Mouse (Mus musculus): Measurements from ENCODE around the gene Fnbp1.
"Not testable (repeated sequence)": the region's sequence is repeated elsewhere in the genome, so short reads cannot be mapped to it uniquely, and the experiment has no call there.

The Fnbp1 gene

GRCm38 (mm10) chr2:31141867-31142454 is at the start of gene Fnbp1:
TSS of gene Fnbp1 (minus strand) at chr2:31142008.
- peaks cover 74% of the 10 kb centered on the region for H3K4me1 ChIP-seq (replicated peaks; ENCODE audit: low read depth, low read length)
- H3K4me3 ChIP-seq (replicated peaks; ENCODE audit: low read length), result peak within 1 kb of the TSS; percentile 96
- TF ChIP-seq POU5F1 (IDR thresholded peaks at IDR 0.05; ENCODE audit: borderline replicate concordance, low read length) (no peak), CTCF (conservative IDR thresholded peaks at IDR 0.05; ENCODE audit: low read length) (no peak), NANOG (IDR thresholded peaks at IDR 0.05; ENCODE audit: borderline replicate concordance, low read length) (no peak)
- H3K9me3 ChIP-seq (ENCODE audit: low read length), result no peaks in the 10 kb centered on the region
- H3K27me3 ChIP-seq (ENCODE audit: insufficient read depth, low read length), result peaks cover 9% of the 10 kb centered on the region
- peaks cover 18% of the 10 kb centered on the region for H3K36me3 ChIP-seq (ENCODE audit: insufficient read depth, low read length)

GRCm38 (mm10) chr2:31189654-31190053 is 47.8 kb upstream of the Fnbp1 start:
- H3K4me3 ChIP-seq (replicated peaks; ENCODE audit: low read length), result no peak overlapping the region
- H3K4me1 ChIP-seq (replicated peaks; ENCODE audit: low read depth, low read length), result peaks cover 23% of the 10 kb centered on the region
- H3K9me3 ChIP-seq (ENCODE audit: low read length), result no peaks in the 10 kb centered on the region
- peaks cover 98% of the 10 kb centered on the region for H3K36me3 ChIP-seq (ENCODE audit: insufficient read depth, low read length)
- H3K27me3 ChIP-seq (ENCODE audit: insufficient read depth, low read length), result no peaks in the 10 kb centered on the region
- TF ChIP-seq POU5F1 (IDR thresholded peaks at IDR 0.05; ENCODE audit: borderline replicate concordance, low read length) (no peak), CTCF (conservative IDR thresholded peaks at IDR 0.05; ENCODE audit: low read length) (no peak), NANOG (IDR thresholded peaks at IDR 0.05; ENCODE audit: borderline replicate concordance, low read length) (no peak)

DNA sequence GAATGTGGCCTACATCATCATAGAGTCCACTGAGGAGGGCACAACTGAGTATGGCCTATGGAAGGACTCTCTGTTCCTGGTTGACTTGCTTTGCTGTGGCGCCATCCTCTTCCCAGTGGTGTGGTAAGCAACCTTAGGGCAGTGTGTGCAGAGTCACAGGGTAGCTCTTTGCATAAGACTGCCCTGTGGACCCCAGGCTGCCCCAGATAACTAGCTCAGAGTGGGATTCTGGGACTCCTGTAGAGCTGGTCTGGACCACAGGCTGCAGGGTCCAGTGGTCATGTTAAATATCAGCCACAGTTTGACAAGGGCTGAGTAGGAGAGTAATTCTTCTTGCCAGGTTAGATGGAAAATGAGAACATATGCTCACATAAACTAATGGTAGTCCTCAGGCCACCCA is 46.9 kb upstream of the Fnbp1 start:
- Histone ChIP-seq H3K27me3 (ENCODE audit: insufficient read depth, low read length) (no peaks in the 10 kb centered on the region), H3K9me3 (ENCODE audit: low read length) (no peaks in the 10 kb centered on the region), H3K36me3 (ENCODE audit: insufficient read depth, low read length) (peaks cover 98% of the 10 kb centered on the region), H3K4me1 (replicated peaks; ENCODE audit: low read depth, low read length) (peaks cover 24% of the 10 kb centered on the region), H3K4me3 (replicated peaks; ENCODE audit: low read length) (no peak overlapping the region)
- no peak; the same call in 1 of the 2 replicates for TF ChIP-seq CTCF (conservative IDR thresholded peaks at IDR 0.05; ENCODE audit: low read length)
- TF ChIP-seq NANOG (IDR thresholded peaks at IDR 0.05; ENCODE audit: borderline replicate concordance, low read length), result no peak
- no peak for TF ChIP-seq POU5F1 (IDR thresholded peaks at IDR 0.05; ENCODE audit: borderline replicate concordance, low read length)

DNA sequence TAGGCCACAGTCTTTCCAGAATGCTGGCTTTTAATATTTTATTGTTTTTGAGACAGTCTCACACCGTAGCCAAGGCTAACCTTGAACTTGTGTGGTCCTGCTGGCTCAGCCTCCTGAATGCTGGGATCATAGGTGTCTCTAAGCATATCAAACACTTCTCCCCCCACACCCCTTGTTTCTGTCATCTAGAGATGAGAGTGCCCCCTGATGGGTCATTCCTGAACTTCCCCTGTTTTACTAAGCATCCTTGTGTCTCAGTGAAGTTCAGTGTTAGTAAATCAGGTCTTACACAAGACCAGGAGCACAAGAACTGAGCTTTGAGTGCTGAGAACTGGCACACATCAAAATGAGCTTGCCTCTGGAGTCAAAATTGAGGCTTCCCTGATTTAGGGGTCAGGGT is 42.0 kb upstream of the Fnbp1 start:
- no peaks in the 10 kb centered on the region for H3K9me3 ChIP-seq (ENCODE audit: low read length)
- no peak overlapping the region for H3K4me3 ChIP-seq (replicated peaks; ENCODE audit: low read length)
- H3K36me3 ChIP-seq (ENCODE audit: insufficient read depth, low read length), result peaks cover 99% of the 10 kb centered on the region
- peaks cover 35% of the 10 kb centered on the region for H3K4me1 ChIP-seq (replicated peaks; ENCODE audit: low read depth, low read length)
- TF ChIP-seq POU5F1 (IDR thresholded peaks at IDR 0.05; ENCODE audit: borderline replicate concordance, low read length) (no peak), CTCF (conservative IDR thresholded peaks at IDR 0.05; ENCODE audit: low read length) (peak; percentile 36; the same call in 1 of the 2 replicates), NANOG (IDR thresholded peaks at IDR 0.05; ENCODE audit: borderline replicate concordance, low read length) (no peak)
- no peaks in the 10 kb centered on the region for H3K27me3 ChIP-seq (ENCODE audit: insufficient read depth, low read length)

DNA sequence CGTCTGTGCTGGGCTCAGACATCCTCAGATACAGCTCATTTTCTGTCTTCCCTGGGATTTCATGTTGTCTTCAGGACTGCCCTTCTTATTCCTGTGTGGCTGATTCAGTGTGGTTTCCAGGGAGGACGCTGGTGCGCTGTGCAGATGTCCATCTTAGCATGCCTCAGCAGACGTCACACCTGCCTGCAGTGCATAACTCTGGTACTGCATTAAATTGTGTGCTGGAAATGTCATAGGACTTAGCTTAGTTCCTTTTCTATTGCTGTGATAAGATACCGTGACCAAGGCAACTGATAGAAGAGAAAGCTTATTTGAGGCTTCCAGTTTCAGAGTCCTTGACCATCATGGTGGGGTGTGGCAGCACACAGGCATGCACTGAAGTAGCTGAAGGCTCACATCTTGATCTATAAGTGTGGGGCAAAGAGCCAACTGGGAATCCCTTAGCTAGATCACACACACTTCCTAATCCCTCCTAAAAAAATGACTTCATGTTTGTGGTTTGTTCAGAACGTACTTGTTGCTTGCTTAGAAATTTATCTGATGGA is 41.0 kb upstream of the Fnbp1 start:
- TF ChIP-seq CTCF (conservative IDR thresholded peaks at IDR 0.05; ENCODE audit: low read length) (no peak), POU5F1 (IDR thresholded peaks at IDR 0.05; ENCODE audit: borderline replicate concordance, low read length) (no peak), NANOG (IDR thresholded peaks at IDR 0.05; ENCODE audit: borderline replicate concordance, low read length) (no peak)
- Histone ChIP-seq H3K27me3 (ENCODE audit: insufficient read depth, low read length) (no peaks in the 10 kb centered on the region), H3K4me3 (replicated peaks; ENCODE audit: low read length) (no peak overlapping the region), H3K9me3 (ENCODE audit: low read length) (no peaks in the 10 kb centered on the region), H3K4me1 (replicated peaks; ENCODE audit: low read depth, low read length) (peaks cover 43% of the 10 kb centered on the region), H3K36me3 (ENCODE audit: insufficient read depth, low read length) (peaks cover 99% of the 10 kb centered on the region)

- Histone ChIP-seq H3K4me1 (replicated peaks; ENCODE audit: low read depth, low read length) (peaks cover 53% of the 10 kb centered on the region), H3K27me3 (ENCODE audit: insufficient read depth, low read length) (no peaks in the 10 kb centered on the region), H3K4me3 (replicated peaks; ENCODE audit: low read length) (no peak overlapping the region), H3K9me3 (ENCODE audit: low read length) (no peaks in the 10 kb centered on the region), H3K36me3 (ENCODE audit: insufficient read depth, low read length) (peaks cover 99% of the 10 kb centered on the region)
- no peak; the same call in 1 of the 2 replicates for TF ChIP-seq NANOG (IDR thresholded peaks at IDR 0.05; ENCODE audit: borderline replicate concordance, low read length)
- no peak for TF ChIP-seq POU5F1 (IDR thresholded peaks at IDR 0.05; ENCODE audit: borderline replicate concordance, low read length)
- no peak for TF ChIP-seq CTCF (conservative IDR thresholded peaks at IDR 0.05; ENCODE audit: low read length)
Measured at GRCm38 (mm10) chr2:31180081-31180551, 38.3 kb upstream of the Fnbp1 start.

DNA sequence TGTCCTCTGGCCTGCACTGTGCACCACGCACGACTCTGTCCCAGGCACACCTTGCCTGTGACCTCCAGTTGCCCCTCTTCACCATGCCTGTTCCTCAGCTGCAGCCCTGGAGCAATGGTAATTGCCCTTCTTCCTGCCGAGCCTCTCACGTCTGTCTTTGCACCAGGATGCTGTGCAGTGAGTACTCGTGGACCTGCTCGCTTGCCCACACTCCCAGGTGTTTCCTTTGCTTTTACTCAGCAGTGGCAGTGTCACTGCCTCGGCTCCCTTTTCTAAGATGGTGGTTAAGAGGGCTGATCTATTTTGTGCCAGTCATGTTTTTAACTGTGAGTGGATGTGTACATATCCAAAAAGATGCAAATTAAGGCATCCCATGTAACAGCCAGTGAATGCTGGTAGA is 37.7 kb upstream of the Fnbp1 start:
- H3K4me1 ChIP-seq (replicated peaks; ENCODE audit: low read depth, low read length), result peaks cover 53% of the 10 kb centered on the region
- no peak for TF ChIP-seq POU5F1 (IDR thresholded peaks at IDR 0.05; ENCODE audit: borderline replicate concordance, low read length)
- H3K4me3 ChIP-seq (replicated peaks; ENCODE audit: low read length), result no peak overlapping the region
- H3K27me3 ChIP-seq (ENCODE audit: insufficient read depth, low read length), result no peaks in the 10 kb centered on the region
- H3K36me3 ChIP-seq (ENCODE audit: insufficient read depth, low read length), result peaks cover 99% of the 10 kb centered on the region
- H3K9me3 ChIP-seq (ENCODE audit: low read length), result no peaks in the 10 kb centered on the region

- Histone ChIP-seq H3K4me1 (replicated peaks; ENCODE audit: low read depth, low read length) (peaks cover 54% of the 10 kb centered on the region), H3K36me3 (ENCODE audit: insufficient read depth, low read length) (peaks cover 99% of the 10 kb centered on the region)
- not testable (repeated sequence) for H3K4me3 ChIP-seq (replicated peaks; ENCODE audit: low read length); H3K27me3 ChIP-seq (ENCODE audit: insufficient read depth, low read length); H3K9me3 ChIP-seq (ENCODE audit: low read length)
- peak; percentile 21 for TF ChIP-seq CTCF (conservative IDR thresholded peaks at IDR 0.05; ENCODE audit: low read length)
Measured at GRCm38 (mm10) chr2:31178593-31178992, 36.8 kb upstream of the Fnbp1 start.

DNA sequence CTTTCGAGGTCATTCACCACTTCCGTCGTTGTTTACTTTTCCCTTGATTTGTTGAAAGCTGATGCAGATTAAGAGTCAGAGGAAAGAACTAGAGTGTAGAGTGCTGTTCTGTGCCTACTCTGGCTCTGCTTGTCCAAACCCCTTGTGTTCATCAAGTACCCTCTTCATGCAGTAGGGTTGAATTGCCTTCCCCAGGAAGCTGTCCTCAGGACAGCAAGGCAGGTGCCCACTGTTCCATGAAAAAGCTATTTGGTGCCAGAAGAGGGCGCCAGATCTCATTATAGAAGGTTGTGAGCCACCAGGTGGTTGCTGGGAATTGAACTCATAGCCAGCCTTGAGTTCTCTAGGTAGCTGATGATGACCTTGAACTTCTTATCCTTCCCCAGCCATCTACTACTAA is 31.5 kb upstream of the Fnbp1 start:
- Histone ChIP-seq H3K9me3 (ENCODE audit: low read length) (no peaks in the 10 kb centered on the region), H3K4me3 (replicated peaks; ENCODE audit: low read length) (no peak overlapping the region), H3K36me3 (ENCODE audit: insufficient read depth, low read length) (peaks cover 100% of the 10 kb centered on the region), H3K4me1 (replicated peaks; ENCODE audit: low read depth, low read length) (peaks cover 75% of the 10 kb centered on the region), H3K27me3 (ENCODE audit: insufficient read depth, low read length) (no peaks in the 10 kb centered on the region)
- TF ChIP-seq CTCF (conservative IDR thresholded peaks at IDR 0.05; ENCODE audit: low read length) (peak; percentile 50), POU5F1 (IDR thresholded peaks at IDR 0.05; ENCODE audit: borderline replicate concordance, low read length) (no peak)

Measured in E14TG2a.4 (cell line).